Mouse (Mus musculus): ENCODE measurements at regions not wholly inside any gene's neighbourhood (a gene's known extent, or its start where the extent isn't known, plus 50 kb on each side); places are given as distances from the start of the nearest gene placed in this dataset.

DNA sequence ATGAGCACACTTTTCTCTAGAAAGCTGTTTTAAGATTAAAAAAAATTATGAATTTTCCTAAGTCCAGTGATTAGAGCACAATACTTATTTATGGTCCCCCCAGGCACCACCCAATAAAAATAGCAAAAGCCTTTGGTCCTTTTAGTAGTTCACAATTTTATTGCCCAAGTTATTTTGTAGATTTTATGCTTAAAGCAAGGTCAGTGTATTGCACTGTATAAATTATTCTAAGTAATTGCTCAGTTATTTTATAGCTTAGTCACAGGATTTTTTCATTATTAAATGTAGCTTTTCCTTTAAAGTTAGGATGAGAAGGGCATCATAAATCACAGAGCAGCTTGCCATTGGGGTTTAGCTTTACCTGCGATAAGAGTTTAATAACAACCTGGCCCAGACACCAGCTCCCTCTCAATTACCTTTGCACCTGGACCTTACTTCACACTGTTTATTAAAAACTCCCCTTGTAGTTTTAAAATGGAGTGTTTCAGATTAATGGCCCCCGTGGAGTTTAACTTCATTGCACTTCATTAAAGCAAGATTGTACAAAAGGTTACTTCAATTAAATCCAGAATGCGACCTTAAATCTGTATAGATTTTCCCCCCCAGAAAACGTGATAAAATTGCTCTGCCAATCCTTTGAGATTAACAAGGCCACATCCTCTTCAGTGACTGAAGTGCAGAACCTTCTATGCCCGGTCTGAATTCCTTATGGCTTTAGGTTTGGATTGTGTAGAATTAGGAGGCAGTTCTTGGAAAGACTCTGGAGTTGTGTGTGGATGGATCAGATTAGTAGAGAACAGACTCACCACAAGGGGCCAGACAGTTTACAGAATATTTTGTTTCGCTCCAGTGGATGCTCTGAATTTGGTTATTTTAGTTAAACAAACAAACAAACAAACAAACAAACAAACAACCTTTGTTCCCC, 176.1 kb upstream of the Frg1 start:
- WGBS, result 66% methylated on average over 6 of the region's 6 CpGs
- Histone ChIP-seq H3K9me3 (replicated peaks; ENCODE audit: control insufficient read depth, low read length) (no peaks in the 10 kb centered on the region), H3K36me3 (replicated peaks; ENCODE audit: control insufficient read depth, insufficient read depth, low read length) (no peaks in the 10 kb centered on the region), H3K4me2 (ENCODE audit: low read depth, low read length) (no peak overlapping the region), H3K9ac (replicated peaks; ENCODE audit: low read depth, low read length) (no peak overlapping the region), H3K27me3 (ENCODE audit: control insufficient read depth, insufficient read depth, low read length) (no peaks in the 10 kb centered on the region), H3K4me1 (ENCODE audit: control insufficient read depth, insufficient read depth) (no peaks in the 10 kb centered on the region), H3K4me3 (ENCODE audit: low read depth, low read length) (no peak overlapping the region), H3K27ac (ENCODE audit: low read depth) (no peak overlapping the region)
- ATAC-seq (ENCODE audit: insufficient read depth, low read depth) (no peak), DNase-seq (ENCODE audit: low spot score) (no peak)
- TF ChIP-seq EP300 (IDR thresholded peaks at IDR 0.05; ENCODE audit: low read depth), result no peak
- no peak for TF ChIP-seq CTCF (IDR thresholded peaks at IDR 0.05; ENCODE audit: low read depth)

GRCm38 (mm10) chr8:41592174-41592573, 175.3 kb upstream of the Frg1 start:
- no peak overlapping the region for H3K27ac ChIP-seq (ENCODE audit: low read depth)
- ATAC-seq (ENCODE audit: insufficient read depth, low read depth), result no peak

GRCm38 (mm10) chr8:41588157-41588556, 171.3 kb upstream of the Frg1 start:
- ATAC-seq (ENCODE audit: insufficient read depth, low read depth) (no peak), DNase-seq (ENCODE audit: low spot score) (no peak)
- Histone ChIP-seq H3K9me3 (replicated peaks; ENCODE audit: control insufficient read depth, low read length) (no peaks in the 10 kb centered on the region), H3K9ac (replicated peaks; ENCODE audit: low read depth, low read length) (no peak overlapping the region), H3K27ac (ENCODE audit: low read depth) (no peak overlapping the region), H3K4me2 (ENCODE audit: low read depth, low read length) (no peak overlapping the region), H3K4me1 (ENCODE audit: control insufficient read depth, insufficient read depth) (no peaks in the 10 kb centered on the region), H3K4me3 (ENCODE audit: low read depth, low read length) (no peak overlapping the region), H3K36me3 (replicated peaks; ENCODE audit: control insufficient read depth, insufficient read depth, low read length) (no peaks in the 10 kb centered on the region), H3K27me3 (ENCODE audit: control insufficient read depth, insufficient read depth, low read length) (no peaks in the 10 kb centered on the region)
- TF ChIP-seq CTCF (IDR thresholded peaks at IDR 0.05; ENCODE audit: low read depth) (no peak), EP300 (IDR thresholded peaks at IDR 0.05; ENCODE audit: low read depth) (no peak)
- 64% methylated on average over 2 of the region's 2 CpGs for WGBS

More at GRCm38 (mm10) chr8:41592174-41592573, 175.3 kb upstream of the Frg1 start:
- DNase-seq (ENCODE audit: low spot score), result no peak
- 57% methylated on average over 9 of the region's 9 CpGs for WGBS
- no peaks in the 10 kb centered on the region for H3K36me3 ChIP-seq (replicated peaks; ENCODE audit: control insufficient read depth, insufficient read depth, low read length)
- H3K4me3 ChIP-seq (ENCODE audit: low read depth, low read length), result no peak overlapping the region
- H3K9me3 ChIP-seq (replicated peaks; ENCODE audit: control insufficient read depth, low read length), result no peaks in the 10 kb centered on the region
- H3K9ac ChIP-seq (replicated peaks; ENCODE audit: low read depth, low read length), result no peak overlapping the region
- no peaks in the 10 kb centered on the region for H3K4me1 ChIP-seq (ENCODE audit: control insufficient read depth, insufficient read depth)
- no peaks in the 10 kb centered on the region for H3K27me3 ChIP-seq (ENCODE audit: control insufficient read depth, insufficient read depth, low read length)
- no peak overlapping the region for H3K4me2 ChIP-seq (ENCODE audit: low read depth, low read length)
- TF ChIP-seq EP300 (IDR thresholded peaks at IDR 0.05; ENCODE audit: low read depth), result no peak
- TF ChIP-seq CTCF (IDR thresholded peaks at IDR 0.05; ENCODE audit: low read depth), result no peak

DNA sequence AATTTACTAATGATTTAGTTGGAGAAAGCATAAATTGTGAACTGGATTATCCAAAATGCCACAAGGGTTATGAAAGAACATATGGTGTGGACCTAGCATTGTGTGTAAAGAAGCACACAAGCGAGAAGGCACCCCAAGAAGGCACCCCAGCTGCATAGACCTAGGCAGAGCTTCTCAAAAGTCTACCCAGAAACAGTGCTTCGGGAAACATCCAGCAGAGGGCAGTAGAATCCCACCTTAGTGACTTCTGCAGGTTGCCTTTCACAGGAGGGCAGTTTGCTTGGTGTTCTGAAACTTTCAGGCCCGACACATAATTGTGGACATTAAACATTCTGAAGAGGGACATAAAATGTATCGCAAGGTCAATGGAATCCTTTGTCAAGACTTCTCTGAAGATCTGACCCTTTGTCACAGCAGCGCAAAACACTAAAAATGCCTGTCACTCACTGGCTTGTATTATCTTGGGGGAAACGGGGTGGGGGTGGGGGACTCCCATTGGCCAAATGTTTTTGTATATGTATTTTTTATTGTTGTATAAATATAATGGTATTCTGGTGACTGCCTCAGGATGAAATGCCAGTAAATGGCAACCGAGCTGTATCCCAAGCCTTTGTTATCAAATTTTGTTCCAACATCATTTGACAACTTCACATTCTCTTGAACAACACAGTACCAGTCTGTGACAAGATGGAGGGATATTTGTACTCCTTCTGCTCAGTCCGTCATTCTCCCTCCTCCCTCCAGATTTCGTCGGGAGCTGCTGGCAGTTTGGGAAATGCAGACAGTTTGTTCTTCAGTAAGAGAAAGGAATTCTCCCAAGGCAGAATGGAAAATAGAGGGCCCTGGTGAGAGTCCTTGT, 156.4 kb upstream of the Frg1 start:
- no peaks in the 10 kb centered on the region for H3K9me3 ChIP-seq (replicated peaks; ENCODE audit: control insufficient read depth, low read length)

GRCm38 (mm10) chr8:41570566-41570965, 153.7 kb upstream of the Frg1 start:
- DNase-seq (ENCODE audit: low spot score) (no peak), ATAC-seq (ENCODE audit: insufficient read depth, low read depth) (no peak)
- Histone ChIP-seq H3K27ac (ENCODE audit: low read depth) (no peak overlapping the region), H3K9me3 (replicated peaks; ENCODE audit: control insufficient read depth, low read length) (no peaks in the 10 kb centered on the region), H3K36me3 (replicated peaks; ENCODE audit: control insufficient read depth, insufficient read depth, low read length) (no peaks in the 10 kb centered on the region), H3K9ac (replicated peaks; ENCODE audit: low read depth, low read length) (no peak overlapping the region), H3K4me2 (ENCODE audit: low read depth, low read length) (no peak overlapping the region), H3K4me3 (ENCODE audit: low read depth, low read length) (no peak overlapping the region), H3K27me3 (ENCODE audit: control insufficient read depth, insufficient read depth, low read length) (no peaks in the 10 kb centered on the region), H3K4me1 (ENCODE audit: control insufficient read depth, insufficient read depth) (no peaks in the 10 kb centered on the region)
- no peak for TF ChIP-seq EP300 (IDR thresholded peaks at IDR 0.05; ENCODE audit: low read depth)
- no peak for TF ChIP-seq CTCF (IDR thresholded peaks at IDR 0.05; ENCODE audit: low read depth)
- WGBS, result 83% methylated on average over 6 of the region's 6 CpGs

More for the DNA sequence above, 156.4 kb upstream of the Frg1 start:
- no peak overlapping the region for H3K9ac ChIP-seq (replicated peaks; ENCODE audit: low read depth, low read length)
- ATAC-seq (ENCODE audit: insufficient read depth, low read depth), result no peak
- H3K27ac ChIP-seq (ENCODE audit: low read depth), result no peak overlapping the region
- TF ChIP-seq EP300 (IDR thresholded peaks at IDR 0.05; ENCODE audit: low read depth), result no peak
- TF ChIP-seq CTCF (IDR thresholded peaks at IDR 0.05; ENCODE audit: low read depth), result peak; percentile 85
- no peak overlapping the region for H3K4me2 ChIP-seq (ENCODE audit: low read depth, low read length)
- WGBS, result 52% methylated on average over 10 of the region's 10 CpGs
- H3K36me3 ChIP-seq (replicated peaks; ENCODE audit: control insufficient read depth, insufficient read depth, low read length), result no peaks in the 10 kb centered on the region
- no peaks in the 10 kb centered on the region for H3K27me3 ChIP-seq (ENCODE audit: control insufficient read depth, insufficient read depth, low read length)
- peak; percentile 49 for DNase-seq (ENCODE audit: low spot score)
- no peak overlapping the region for H3K4me3 ChIP-seq (ENCODE audit: low read depth, low read length)
- no peaks in the 10 kb centered on the region for H3K4me1 ChIP-seq (ENCODE audit: control insufficient read depth, insufficient read depth)

Measured in heart, postnatal 0 days (tissue).